Mouse (Mus musculus) hindbrain, embryonic 13.5 days (tissue): ENCODE results near the gene Hoxa13. TPM values are rescaled to one million over a fixed set of nuclear protein-coding genes. Genes with fewer than 3 reads are reported as not detected.

Source experiments
- ATAC-seq: fragments of 200-750 bp; cut with Nextera tagmentation; 2 replicates; pipeline ENCODE4 v1.8.0; 2017; ENCODE audit warnings: moderate TSS enrichment; ENCODE audit not compliant: low FRiP score
- H3K27ac ChIP-seq: fragments of 300-500 bp; sonication (generic); 2 replicates; pipeline ENCODE4 v1.5.1; 2015; ENCODE audit warnings: inconsistent platforms, mild to moderate bottlenecking, moderate library complexity
- H3K27me3 ChIP-seq: fragments of 300-500 bp; sonication (generic); 2 replicates; pipeline ENCODE4 v1.6.1; 2015; ENCODE audit warnings: mild to moderate bottlenecking, inconsistent platforms
- H3K36me3 ChIP-seq: fragments of 300-500 bp; sonication (generic); 2 replicates; pipeline ENCODE4 v1.6.1; 2015; ENCODE audit warnings: mild to moderate bottlenecking, inconsistent platforms
- H3K4me1 ChIP-seq: fragments of 300-500 bp; sonication (generic); replicated peaks from 2 replicates; pipeline ENCODE4 v1.6.1; 2015; ENCODE audit warnings: inconsistent platforms
- H3K4me2 ChIP-seq: fragments of 300-500 bp; sonication (generic); 2 replicates; pipeline ENCODE4 v1.6.1; 2015; ENCODE audit warnings: inconsistent platforms, mild to moderate bottlenecking, moderate library complexity
- H3K4me3 ChIP-seq: fragments of 300-500 bp; sonication (generic); 2 replicates; pipeline ENCODE4 v1.5.1; 2015; ENCODE audit warnings: mild to moderate bottlenecking, inconsistent platforms
- H3K9ac ChIP-seq: fragments of 300-500 bp; sonication (generic); 2 replicates; pipeline ENCODE4 v1.6.1; 2015; ENCODE audit warnings: mild to moderate bottlenecking, inconsistent platforms
- H3K9me3 ChIP-seq: fragments of 300-500 bp; sonication (generic); 2 replicates; pipeline ENCODE4 v1.6.1; 2016; ENCODE audit warnings: inconsistent platforms
- WGBS: fragments of 180-500 bp; shearing (Covaris S2); methylation state at CpG from one replicate; pipeline ENCODE4 v1.1.7; 2015; 5-methylcytosine and 5-hydroxymethylcytosine counted together
- polyA plus RNA-seq: library from polyadenylated mRNA; unstranded; fragments of >200 nt; fragmentation: Nextera tagmentation; extraction: Ambion mirVana; gene quantifications from 2 replicates; pipeline ENCODE4 v1.2.1, GENCODE M21; 2015

Gene Hoxa13
- not detected in 2 replicates for polyA plus RNA-seq

DNA sequence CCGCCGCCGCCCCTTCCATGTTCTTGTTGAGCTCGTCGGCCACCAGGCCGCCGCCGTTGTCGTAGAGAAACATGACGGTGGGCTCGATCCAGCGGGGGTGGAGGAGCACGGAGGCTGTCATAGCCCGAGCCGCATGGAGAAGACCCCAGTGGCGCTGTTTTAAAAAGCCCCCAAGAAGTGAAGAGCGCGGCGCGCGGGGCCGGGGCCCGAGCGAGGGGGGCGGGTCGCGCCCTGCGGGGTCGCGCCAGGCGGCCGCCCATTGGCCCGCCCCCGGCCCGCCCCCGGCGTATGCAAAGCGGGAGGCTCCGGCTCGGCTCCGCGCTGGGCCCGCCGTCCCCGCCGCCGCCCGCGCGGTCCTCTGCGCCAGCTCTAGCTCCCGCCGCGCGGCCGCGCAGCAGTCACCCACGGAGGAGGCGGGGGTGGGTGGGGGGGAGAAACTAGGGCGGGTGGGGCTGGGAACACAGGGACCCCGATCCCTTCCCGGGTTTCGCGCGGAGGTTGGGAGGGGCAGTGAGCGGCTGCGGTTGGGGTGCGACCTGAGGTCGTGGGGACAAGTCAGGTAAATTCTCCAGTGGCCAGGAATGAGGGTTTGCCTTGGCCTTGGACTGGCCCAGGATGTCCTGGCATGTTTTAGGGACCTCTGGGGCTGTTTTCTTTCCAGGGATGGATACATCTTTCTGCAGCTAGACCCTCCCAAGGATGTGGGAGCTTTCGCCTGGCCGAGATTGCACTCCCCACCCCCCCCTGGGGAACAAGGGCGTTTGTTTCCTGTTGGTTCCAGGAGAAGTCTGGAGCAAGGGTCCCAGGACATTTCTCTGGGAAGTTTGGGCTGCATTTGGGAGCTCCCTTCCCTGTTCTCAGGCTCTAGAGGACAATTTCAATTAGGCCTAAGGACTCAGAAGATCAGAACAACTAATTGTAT lies at the start of gene Hoxa13:
Hoxa13 (minus strand) TSS at position 227 of the 922 bp plus-strand sequence.
- Histone ChIP-seq H3K9ac (no peak within 1 kb of the TSS), H3K36me3 (no peaks in the 10 kb centered on the region), H3K4me2 (peak within 1 kb of the TSS; percentile 40), H3K4me3 (peak within 1 kb of the TSS; percentile 18), H3K27ac (no peak within 1 kb of the TSS), H3K9me3 (no peaks in the 10 kb centered on the region), H3K4me1 (peaks cover 3% of the 10 kb centered on the region), H3K27me3 (peaks cover 96% of the 10 kb centered on the region)
- under 1% methylated on average over 31 of the region's 72 CpGs for WGBS
- no peak for ATAC-seq

DNA sequence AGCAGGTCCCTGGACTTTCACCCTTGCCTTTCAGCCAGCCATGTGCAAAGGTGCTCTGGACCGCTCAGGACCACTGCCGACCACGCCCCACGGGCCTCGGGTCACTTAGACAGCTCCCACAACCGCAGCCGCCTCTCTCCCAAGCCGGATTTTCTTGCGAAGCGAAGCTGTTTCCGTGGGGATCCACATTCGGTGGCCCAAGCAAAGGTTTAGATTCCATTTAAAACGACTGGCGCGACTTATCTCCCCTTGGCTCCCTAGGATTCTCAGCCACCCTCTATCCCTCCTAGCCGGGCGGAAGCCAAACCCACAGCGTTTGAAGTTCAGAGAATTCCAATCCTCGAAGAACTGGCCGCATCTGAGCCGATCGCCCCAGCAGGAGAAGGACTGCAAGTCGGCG lies 49.7 kb upstream of the Hoxa13 start:
- H3K4me3 ChIP-seq, result peak overlapping the region; percentile 23
- H3K36me3 ChIP-seq, result no peaks in the 10 kb centered on the region
- H3K4me1 ChIP-seq, result peaks cover 16% of the 10 kb centered on the region
- 0 out of 2 replicates have a peak overlapping the region, but pooled peaks have one; percentile 8 for H3K27ac ChIP-seq
- peaks cover 95% of the 10 kb centered on the region for H3K27me3 ChIP-seq
- 0% methylated on average over 24 of the region's 24 CpGs for WGBS
- ATAC-seq, result no peak
- H3K4me2 ChIP-seq, result peak overlapping the region; percentile 38
- H3K9me3 ChIP-seq, result no peaks in the 10 kb centered on the region
- H3K9ac ChIP-seq, result no peak overlapping the region

DNA sequence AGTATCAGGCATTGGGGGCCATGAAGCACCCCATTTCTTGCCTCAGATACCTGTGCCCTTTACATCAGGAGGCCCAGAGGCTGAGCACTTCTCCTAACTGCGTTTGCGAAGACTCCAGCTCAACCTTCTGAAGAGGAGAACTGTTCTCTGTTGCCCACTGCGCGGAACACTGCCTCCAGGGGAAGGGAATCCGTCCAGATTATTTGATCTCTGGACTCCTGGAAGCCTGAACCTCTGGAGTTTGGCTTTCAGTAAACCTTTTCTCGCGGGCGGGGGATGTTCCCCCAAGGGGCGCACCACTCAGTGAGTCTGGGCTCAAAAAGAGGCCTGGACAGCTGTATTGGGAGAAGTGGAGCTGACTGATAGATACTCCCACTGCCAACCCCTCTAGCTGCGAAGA lies 49.1 kb upstream of the Hoxa13 start:
- Histone ChIP-seq H3K27me3 (peaks cover 95% of the 10 kb centered on the region), H3K36me3 (no peaks in the 10 kb centered on the region), H3K4me2 (peak overlapping the region; percentile 38), H3K9ac (peak overlapping the region; percentile 21; the same call in 1 of the 2 replicates), H3K27ac (no peak overlapping the region), H3K4me1 (peaks cover 16% of the 10 kb centered on the region), H3K4me3 (peak overlapping the region; percentile 23), H3K9me3 (no peaks in the 10 kb centered on the region)
- ATAC-seq, result no peak
- 14% methylated on average over 10 of the region's 10 CpGs for WGBS

DNA sequence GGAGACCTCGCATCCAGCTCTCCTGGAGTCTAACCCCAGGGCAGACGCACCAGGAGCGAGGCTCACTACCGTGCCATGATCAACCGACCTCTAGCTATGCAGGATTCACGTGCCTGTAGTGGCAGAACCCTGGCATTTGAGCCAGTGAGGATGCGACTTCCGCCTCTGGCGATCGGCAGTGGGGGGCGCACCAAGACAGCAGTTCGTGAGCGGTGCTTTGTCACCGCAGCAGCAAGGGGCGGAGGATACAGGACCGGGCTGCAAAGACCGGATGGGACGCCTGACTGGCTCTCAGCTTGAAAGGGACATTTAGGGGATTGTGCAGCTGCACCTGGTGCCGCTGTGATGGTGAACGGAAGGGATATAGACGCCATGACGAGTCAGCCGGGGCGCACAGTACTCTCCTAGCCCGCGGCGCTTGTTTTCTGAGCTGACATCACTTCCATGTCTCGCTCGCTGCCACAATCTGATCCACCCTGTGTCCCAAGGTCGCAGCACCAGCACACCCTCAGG lies 45.3 kb upstream of the Hoxa13 start:
- ATAC-seq, result peak; percentile 90
- Histone ChIP-seq H3K27ac (no peak overlapping the region; the same call in 1 of the 2 replicates), H3K9ac (peak overlapping the region; percentile 46), H3K4me3 (peak overlapping the region; percentile 41), H3K4me2 (peak overlapping the region; percentile 59), H3K9me3 (no peaks in the 10 kb centered on the region), H3K36me3 (no peaks in the 10 kb centered on the region), H3K4me1 (peaks cover 10% of the 10 kb centered on the region), H3K27me3 (peaks cover 90% of the 10 kb centered on the region)
- WGBS, result under 1% methylated on average over 30 of the region's 30 CpGs

DNA sequence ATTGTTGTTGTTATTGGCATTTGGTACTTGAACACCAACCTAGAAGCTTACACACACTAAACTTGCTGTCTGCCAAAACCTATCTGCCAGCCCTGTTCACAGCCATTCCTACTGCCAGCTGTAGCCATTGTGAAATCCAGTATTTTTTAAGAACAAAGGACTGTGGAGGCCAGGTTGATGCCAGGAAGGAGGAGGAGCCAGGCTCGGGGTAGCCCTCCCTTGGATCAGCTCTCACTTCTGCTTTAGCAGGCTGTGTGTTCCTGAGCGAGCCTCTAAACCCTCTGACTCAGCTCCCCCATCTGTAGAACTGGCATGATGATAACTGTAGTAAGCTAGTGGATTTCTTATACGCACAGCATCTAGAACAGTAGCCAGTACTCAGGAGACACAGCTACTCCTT lies 42.7 kb upstream of the Hoxa13 start:
- Histone ChIP-seq H3K4me3 (no peak overlapping the region), H3K4me1 (peaks cover 10% of the 10 kb centered on the region), H3K4me2 (no peak overlapping the region), H3K27ac (no peak overlapping the region), H3K9ac (no peak overlapping the region), H3K27me3 (peaks cover 90% of the 10 kb centered on the region), H3K36me3 (no peaks in the 10 kb centered on the region), H3K9me3 (no peaks in the 10 kb centered on the region)
- no peak for ATAC-seq
- 58% methylated on average over 3 of the region's 3 CpGs for WGBS

DNA sequence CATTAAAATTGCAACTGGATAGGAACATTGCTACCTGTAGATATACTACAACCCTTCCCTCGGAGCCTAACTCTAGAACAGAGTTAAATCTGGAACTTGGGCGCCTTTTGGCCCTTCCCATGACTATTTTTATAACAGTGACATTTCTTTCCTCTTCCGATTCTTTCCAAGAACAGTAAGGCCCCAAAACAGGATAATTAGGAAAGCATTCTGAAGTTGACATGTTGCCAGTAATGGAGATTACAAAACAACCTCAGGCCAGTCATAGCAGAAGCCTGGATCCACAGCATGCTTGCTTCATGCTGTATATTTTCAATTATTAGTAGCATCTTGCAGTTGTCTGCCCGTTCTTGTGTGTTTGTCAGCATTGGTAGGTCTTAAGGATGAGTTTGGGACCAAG lies 40.1 kb upstream of the Hoxa13 start:
- H3K36me3 ChIP-seq, result no peaks in the 10 kb centered on the region
- H3K9me3 ChIP-seq, result no peaks in the 10 kb centered on the region
- ATAC-seq, result no peak
- no peak overlapping the region for H3K4me3 ChIP-seq
- no peak overlapping the region for H3K9ac ChIP-seq
- peaks cover 4% of the 10 kb centered on the region for H3K4me1 ChIP-seq
- no peak overlapping the region for H3K4me2 ChIP-seq
- peaks cover 87% of the 10 kb centered on the region for H3K27me3 ChIP-seq
- no peak overlapping the region for H3K27ac ChIP-seq
- WGBS, result 79% methylated on average over 4 of the region's 4 CpGs

DNA sequence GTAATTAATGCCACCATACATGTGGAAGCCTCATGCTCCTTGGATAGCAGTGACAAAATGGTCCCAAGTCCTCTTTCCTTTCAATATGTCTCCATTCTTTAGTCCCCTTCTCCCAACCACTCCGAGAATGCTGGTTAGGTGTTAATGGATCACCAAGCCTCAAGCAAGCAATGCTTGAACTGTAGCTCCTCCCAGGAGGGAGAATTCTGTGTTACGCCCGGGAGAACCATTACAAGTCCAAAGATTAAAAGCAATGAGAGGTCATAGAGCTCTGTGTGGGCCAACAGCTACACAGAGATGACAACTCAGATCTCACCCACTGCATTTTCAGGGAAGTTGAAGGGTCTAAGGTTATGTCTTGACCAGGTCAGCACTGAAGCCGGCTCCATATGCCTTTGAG lies 37.8 kb upstream of the Hoxa13 start:
- H3K27me3 ChIP-seq, result peaks cover 87% of the 10 kb centered on the region
- WGBS, result 85% methylated on average over 4 of the region's 4 CpGs

DNA sequence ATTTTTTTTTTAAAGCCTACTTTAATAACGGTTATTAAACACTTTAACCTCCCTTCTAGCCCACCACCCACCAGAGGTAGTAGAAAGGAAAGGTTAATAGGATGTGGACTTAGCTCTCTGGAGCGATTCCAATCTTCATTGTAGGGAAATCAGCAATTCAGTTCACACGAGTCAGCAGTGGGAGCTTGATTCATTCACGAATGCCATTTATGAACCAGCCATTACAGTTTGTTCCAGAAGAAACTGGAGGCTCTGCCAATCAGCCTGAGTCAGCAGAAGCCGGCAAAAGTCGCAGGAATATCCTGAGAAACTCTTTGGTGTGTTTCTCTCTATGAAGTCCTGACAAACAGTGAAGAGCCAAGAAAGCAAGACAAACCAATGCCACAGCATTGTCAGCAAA lies 33.9 kb upstream of the Hoxa13 start:
- Histone ChIP-seq H3K36me3 (no peaks in the 10 kb centered on the region), H3K4me2 (no peak overlapping the region), H3K27me3 (peaks cover 91% of the 10 kb centered on the region), H3K4me1 (peaks cover 4% of the 10 kb centered on the region; the same call in 1 of the 2 replicates), H3K9me3 (no peaks in the 10 kb centered on the region), H3K9ac (no peak overlapping the region), H3K4me3 (no peak overlapping the region), H3K27ac (no peak overlapping the region)
- 75% methylated on average over 6 of the region's 6 CpGs for WGBS
- no peak for ATAC-seq

More for the DNA sequence above, 37.8 kb upstream of the Hoxa13 start:
- ATAC-seq, result no peak
- H3K4me3 ChIP-seq, result no peak overlapping the region
- H3K9ac ChIP-seq, result no peak overlapping the region
- no peaks in the 10 kb centered on the region for H3K36me3 ChIP-seq
- H3K27ac ChIP-seq, result no peak overlapping the region
- H3K9me3 ChIP-seq, result no peaks in the 10 kb centered on the region
- H3K4me1 ChIP-seq, result no peaks in the 10 kb centered on the region
- H3K4me2 ChIP-seq, result no peak overlapping the region

DNA sequence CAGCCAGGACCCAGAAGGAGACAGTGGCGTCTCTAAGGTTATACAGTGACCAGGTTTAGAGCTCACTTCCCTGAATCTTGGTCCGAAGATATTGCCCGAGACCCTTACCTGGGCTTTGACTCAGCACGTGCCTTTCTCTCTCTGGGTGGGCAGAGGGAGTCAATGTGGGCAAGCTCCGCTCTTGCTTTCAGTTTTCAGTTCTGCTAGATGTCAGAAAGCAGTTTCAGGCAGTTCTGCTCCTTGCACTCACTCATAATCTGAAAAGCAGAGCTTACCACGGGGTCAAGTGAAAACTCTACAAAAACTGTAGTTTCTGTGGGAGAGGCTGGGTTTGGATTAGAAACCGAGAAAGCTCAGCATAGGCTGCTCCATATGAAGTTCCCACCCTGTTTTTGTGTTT lies 31.6 kb upstream of the Hoxa13 start:
- Histone ChIP-seq H3K9me3 (no peaks in the 10 kb centered on the region), H3K4me1 (peaks cover 4% of the 10 kb centered on the region; the same call in 1 of the 2 replicates), H3K36me3 (no peaks in the 10 kb centered on the region), H3K9ac (no peak overlapping the region), H3K27me3 (peaks cover 95% of the 10 kb centered on the region), H3K4me3 (no peak overlapping the region), H3K4me2 (no peak overlapping the region), H3K27ac (no peak overlapping the region)
- 56% methylated on average over 7 of the region's 7 CpGs for WGBS
- ATAC-seq, result no peak

DNA sequence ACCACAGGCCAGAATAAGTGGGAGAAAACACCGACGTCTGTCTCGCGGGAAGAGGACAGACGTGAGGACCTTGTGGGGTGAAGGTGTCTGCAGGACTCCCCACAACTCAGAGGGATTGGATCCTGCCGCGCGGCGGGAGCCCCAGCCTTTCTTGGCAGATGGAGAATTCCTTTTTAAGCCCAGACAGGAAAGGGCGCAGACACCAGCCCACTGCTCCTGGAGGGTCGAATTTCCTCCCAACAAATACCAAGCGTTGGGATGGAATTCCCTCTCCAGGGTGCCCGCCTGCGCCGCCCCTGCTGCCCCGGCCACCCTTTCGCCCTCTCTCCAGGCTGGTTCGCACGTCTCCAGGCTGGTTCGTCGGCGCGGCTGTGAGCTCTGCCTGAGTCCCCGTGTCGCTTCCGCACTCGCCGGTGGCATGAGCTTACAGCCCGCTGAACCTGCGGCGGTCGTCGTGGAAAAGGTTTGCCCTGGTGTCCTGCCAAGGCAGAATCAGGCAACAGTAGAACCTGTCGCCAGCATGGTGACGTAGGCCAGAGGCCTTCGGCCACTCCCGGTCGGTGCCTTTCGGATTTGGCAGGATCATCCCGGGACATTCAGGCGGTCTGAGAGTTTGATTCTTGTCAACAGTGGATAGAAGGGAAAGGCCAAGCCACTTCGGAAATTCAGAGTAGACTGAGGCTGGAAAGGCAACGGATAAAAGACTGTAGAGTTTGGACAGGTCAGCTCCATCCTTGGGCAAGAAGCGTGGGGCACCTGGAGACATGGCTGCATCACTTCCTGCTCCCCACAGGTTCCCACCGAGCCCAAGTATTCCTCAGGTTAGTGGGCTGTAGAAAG lies 30.6 kb upstream of the Hoxa13 start:
- Histone ChIP-seq H3K27me3 (peaks cover 95% of the 10 kb centered on the region), H3K4me2 (peak overlapping the region; percentile 27; the same call in 1 of the 2 replicates)
- 2% methylated on average over 45 of the region's 45 CpGs for WGBS

DNA sequence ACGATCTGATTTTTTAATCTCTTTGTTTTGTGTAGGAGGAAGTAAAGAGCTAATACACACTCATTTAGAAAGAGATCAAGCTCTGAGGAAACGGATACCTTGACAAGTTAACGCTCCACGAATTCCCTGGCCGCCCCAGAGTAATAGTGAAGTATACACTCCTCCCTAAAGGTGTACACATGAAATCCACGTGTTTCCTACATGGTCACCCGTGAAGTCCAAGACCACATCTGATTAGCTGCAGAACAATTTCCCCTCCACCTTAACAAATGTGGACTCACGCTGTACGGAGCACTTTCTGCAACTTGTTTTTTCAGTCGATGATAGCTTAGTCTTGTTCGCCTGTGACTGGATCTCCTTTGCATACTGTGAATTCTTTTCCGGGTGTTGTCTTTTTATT lies 29.5 kb upstream of the Hoxa13 start:
- Histone ChIP-seq H3K4me1 (peaks cover 4% of the 10 kb centered on the region; the same call in 1 of the 2 replicates), H3K27ac (no peak overlapping the region), H3K9ac (no peak overlapping the region), H3K9me3 (no peaks in the 10 kb centered on the region), H3K27me3 (peaks cover 93% of the 10 kb centered on the region), H3K4me2 (no peak overlapping the region), H3K4me3 (no peak overlapping the region), H3K36me3 (no peaks in the 10 kb centered on the region)
- ATAC-seq, result no peak
- 23% methylated on average over 12 of the region's 12 CpGs for WGBS

More for the DNA sequence above, 30.6 kb upstream of the Hoxa13 start:
- Histone ChIP-seq H3K4me3 (peak overlapping the region; percentile 9), H3K36me3 (no peaks in the 10 kb centered on the region), H3K9me3 (no peaks in the 10 kb centered on the region), H3K4me1 (peaks cover 4% of the 10 kb centered on the region; the same call in 1 of the 2 replicates), H3K27ac (no peak overlapping the region), H3K9ac (no peak overlapping the region)
- no peak for ATAC-seq

DNA sequence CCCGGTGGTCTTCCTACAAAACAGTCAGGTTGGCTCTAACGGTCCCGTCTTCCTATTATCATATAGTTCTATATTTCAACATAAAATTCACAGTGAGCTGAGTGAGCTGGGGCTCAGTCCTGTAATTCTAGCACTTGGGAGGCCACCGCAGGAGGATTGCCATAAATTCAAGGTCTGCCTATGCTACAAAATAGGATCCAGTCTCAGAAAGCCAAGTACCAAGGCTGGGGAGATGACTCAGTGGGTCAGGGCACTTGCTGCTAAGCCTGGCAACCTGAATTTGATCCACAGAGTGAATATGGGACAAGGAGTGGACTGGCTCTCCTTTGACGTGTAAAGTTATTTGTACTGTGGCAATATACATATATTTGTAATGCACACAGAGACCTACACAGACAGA lies 23.2 kb upstream of the Hoxa13 start:
- Histone ChIP-seq H3K9me3 (no peaks in the 10 kb centered on the region), H3K4me3 (no peak overlapping the region), H3K27me3 (peaks cover 90% of the 10 kb centered on the region), H3K27ac (no peak overlapping the region), H3K4me1 (no peaks in the 10 kb centered on the region), H3K4me2 (no peak overlapping the region), H3K9ac (no peak overlapping the region), H3K36me3 (no peaks in the 10 kb centered on the region)
- WGBS, result 89% methylated on average over 5 of the region's 5 CpGs
- no peak for ATAC-seq
